Mouse (Mus musculus) cerebellum, adult 2 months (tissue): Measurements from ENCODE around the gene Tmem29. TPM values are rescaled to one million over a fixed set of nuclear protein-coding genes. Genes with fewer than 3 reads are reported as not detected.

ENCODE experiments used
- DNase-seq, 2 experiments: peaks; one replicate each; pipeline ENCODE4 v3.0.0; 2021
- H3K27ac ChIP-seq: fragments of 200-500 bp; 2 replicates; pipeline ENCODE4 v1.5.1; 2012; ENCODE audit warnings: low read length, control low read depth, inconsistent platforms; ENCODE audit not compliant: insufficient read depth
- H3K27me3 ChIP-seq: fragments of 200-500 bp; 2 replicates; pipeline ENCODE4 v1.6.1; 2012; ENCODE audit warnings: inconsistent platforms, mild to moderate bottlenecking, low read length, moderate library complexity; ENCODE audit not compliant: control insufficient read depth, insufficient read depth
- H3K4me1 ChIP-seq: fragments of 200-500 bp; 2 replicates; pipeline ENCODE4 v1.6.1; 2011; ENCODE audit warnings: low read length; ENCODE audit not compliant: control insufficient read depth, insufficient read depth
- H3K4me3 ChIP-seq: fragments of 200-500 bp; replicated peaks from 2 replicates; pipeline ENCODE3; 2011; ENCODE audit warnings: mild to moderate bottlenecking, low read depth, low read length, control low read depth; ENCODE audit not compliant: insufficient read depth
- CTCF ChIP-seq: fragments of 200-500 bp; IDR thresholded peaks from 2 replicates; pipeline ENCODE4 v1.5.1; 2011; ENCODE audit warnings: low read depth, mild to moderate bottlenecking, control low read depth, low read length, moderate library complexity, borderline replicate concordance; ENCODE audit not compliant: insufficient read depth
- POLR2A ChIP-seq: fragments of 200-500 bp; IDR thresholded peaks from 2 replicates; pipeline ENCODE4 v1.6.1; 2011; ENCODE audit warnings: low read length, control low read depth, borderline replicate concordance; ENCODE audit not compliant: insufficient read depth
- WGBS: fragments of 180-500 bp; shearing (Covaris S2); methylation state at CpG from one replicate; pipeline ENCODE4 v1.1.7; 2018; 5-methylcytosine and 5-hydroxymethylcytosine counted together
- polyA plus RNA-seq: library from polyadenylated mRNA; depleted of rRNA; stranded (reverse); fragments of >200 nt; gene quantifications from 2 replicates; pipeline ENCODE4 v1.2.3, GENCODE M21; 2012; rRNA removed

Tmem29 gene
- polyA plus RNA-seq, 1 experiment = 34.2 TPM

DNA sequence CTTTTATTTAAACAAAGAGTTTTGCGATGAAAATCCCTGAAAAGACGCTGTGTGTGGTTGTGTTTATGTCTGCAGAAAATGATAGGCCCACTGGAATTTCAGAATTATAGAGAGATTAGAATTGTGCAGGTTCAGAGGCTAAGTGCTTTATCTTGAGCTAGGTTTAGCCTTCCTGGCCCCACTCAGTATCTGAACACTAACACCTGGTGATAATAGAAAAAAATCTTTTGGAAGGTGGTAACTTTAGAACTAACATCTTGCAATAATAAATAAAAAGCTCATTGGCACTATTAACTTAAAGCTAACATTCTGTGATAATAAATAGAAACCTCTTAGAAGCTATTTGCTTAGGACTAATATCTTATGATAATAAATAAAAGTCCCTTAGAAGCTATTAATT is 1.2 kb upstream of the Tmem29 start:
- WGBS = 56% methylated on average over 2 of the region's 2 CpGs
- no peak for TF ChIP-seq POLR2A
- no peak for TF ChIP-seq CTCF
- no peaks in the 10 kb centered on the region for H3K27me3 ChIP-seq
- DNase-seq = no peak
- no peak overlapping the region for H3K4me3 ChIP-seq
- H3K4me1 ChIP-seq = peaks cover 2% of the 10 kb centered on the region; the same call in 1 of the 2 replicates
- H3K27ac ChIP-seq = no peak overlapping the region

DNA sequence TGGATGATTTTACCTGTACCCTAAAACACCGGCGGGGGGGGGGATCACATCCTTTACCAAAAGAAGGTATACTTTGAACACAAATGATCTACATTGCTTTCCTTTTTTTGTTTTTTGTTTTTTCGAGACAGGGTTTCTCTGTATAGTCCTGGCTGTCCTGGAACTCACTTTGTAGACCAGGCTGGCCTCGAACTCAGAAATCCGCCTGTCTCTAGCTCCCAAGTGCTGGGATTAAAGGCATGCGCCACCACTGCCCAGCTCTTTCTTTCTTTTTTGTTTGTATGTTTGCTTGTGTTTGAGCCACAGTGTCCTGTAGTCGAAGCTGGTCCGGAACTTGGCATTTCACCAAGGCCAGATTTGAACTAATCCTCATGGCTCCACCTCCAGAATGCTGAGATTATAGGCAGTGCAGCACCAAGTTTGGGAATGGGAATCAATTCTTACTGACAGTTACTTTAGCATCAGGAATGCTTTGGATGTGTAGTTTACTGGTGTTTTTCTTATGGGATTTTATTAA is 515 bp upstream of the Tmem29 start:
- no peaks in the 10 kb centered on the region for H3K27me3 ChIP-seq
- DNase-seq = peak; percentile 37 to 47
- H3K4me3 ChIP-seq = peak overlapping the region; percentile 57
- TF ChIP-seq POLR2A (no peak), CTCF (no peak)
- H3K4me1 ChIP-seq = peaks cover 2% of the 10 kb centered on the region; the same call in 1 of the 2 replicates
- H3K27ac ChIP-seq = no peak overlapping the region
- 11% methylated on average over 8 of the region's 8 CpGs for WGBS

GRCm38 (mm10) chrX:150458136-150458535 is 818 bp downstream of the Tmem29 start:
- 25% methylated on average over 3 of the region's 3 CpGs for WGBS
- Histone ChIP-seq H3K27ac (peak overlapping the region; percentile 72; the same call in 1 of the 2 replicates), H3K4me1 (peaks cover 2% of the 10 kb centered on the region; the same call in 1 of the 2 replicates), H3K27me3 (no peaks in the 10 kb centered on the region), H3K4me3 (peak overlapping the region; percentile 56)
- TF ChIP-seq CTCF = no peak
- TF ChIP-seq POLR2A = no peak
- DNase-seq = peak; percentile 20 to 23

- WGBS = 6% methylated on average over 18 of the region's 18 CpGs
These were observed 18.2 kb downstream of the Tmem29 start for GRCm38 (mm10) chrX:150440505-150441338.

DNA sequence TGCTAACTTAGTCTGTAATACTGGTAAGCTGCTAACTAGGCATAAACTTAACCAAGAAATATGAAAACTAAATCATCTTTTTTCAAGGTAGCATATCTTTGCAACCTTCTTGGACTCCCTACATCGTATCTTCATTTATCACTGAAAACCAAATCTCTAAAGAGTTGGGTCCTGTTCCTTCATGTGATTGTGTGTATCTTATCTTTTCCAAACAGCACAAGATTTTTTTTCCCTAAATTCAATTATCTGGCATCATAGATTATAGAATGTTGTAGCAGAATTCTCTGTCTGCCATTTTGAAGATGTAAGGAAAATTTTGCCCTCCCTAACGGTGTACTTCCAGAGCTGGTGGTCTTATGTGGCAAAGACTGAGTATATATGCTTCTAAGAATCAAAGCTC is 22.6 kb downstream of the Tmem29 start:
- no peak overlapping the region for H3K27ac ChIP-seq
- H3K27me3 ChIP-seq = no peaks in the 10 kb centered on the region
- H3K4me3 ChIP-seq = no peak overlapping the region
- no peak for TF ChIP-seq CTCF
- no peak for TF ChIP-seq POLR2A
- no peaks in the 10 kb centered on the region for H3K4me1 ChIP-seq
- no peak for DNase-seq
- 95% methylated on average over 2 of the region's 2 CpGs for WGBS

More at GRCm38 (mm10) chrX:150440505-150441338, 18.2 kb downstream of the Tmem29 start:
- Histone ChIP-seq H3K4me1 (no peaks in the 10 kb centered on the region), H3K27me3 (no peaks in the 10 kb centered on the region), H3K27ac (peak overlapping the region; percentile 8; the same call in 1 of the 2 replicates), H3K4me3 (peak overlapping the region; percentile 72)
- DNase-seq = peak; percentile 81 to 87
- TF ChIP-seq POLR2A (peak; percentile 28; the same call in 1 of the 2 replicates), CTCF (no peak)

DNA sequence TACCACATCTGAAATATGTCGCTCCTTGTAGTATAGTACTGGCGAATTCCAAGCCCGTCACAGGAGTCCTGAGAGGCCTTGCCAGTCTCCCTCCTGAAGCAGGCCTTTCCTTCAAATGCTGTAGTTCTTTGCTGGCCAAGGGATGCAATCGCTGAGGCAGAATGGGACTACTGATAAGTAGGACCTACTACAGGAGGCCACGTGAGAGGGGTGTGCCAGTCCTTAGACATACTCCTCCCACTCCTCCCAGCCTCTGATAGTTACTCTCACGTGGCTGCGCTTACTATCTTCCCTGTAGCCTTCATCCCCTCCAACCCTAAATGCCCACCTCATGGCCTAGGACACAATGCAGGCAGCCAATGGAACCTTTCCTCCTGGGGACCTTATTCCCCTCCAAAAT is 23.6 kb downstream of the Tmem29 start:
- DNase-seq = no peak
- WGBS = 85% methylated on average over 7 of the region's 7 CpGs
- Histone ChIP-seq H3K27ac (no peak overlapping the region), H3K4me3 (no peak overlapping the region), H3K27me3 (no peaks in the 10 kb centered on the region), H3K4me1 (no peaks in the 10 kb centered on the region)
- TF ChIP-seq CTCF (no peak), POLR2A (no peak)

DNA sequence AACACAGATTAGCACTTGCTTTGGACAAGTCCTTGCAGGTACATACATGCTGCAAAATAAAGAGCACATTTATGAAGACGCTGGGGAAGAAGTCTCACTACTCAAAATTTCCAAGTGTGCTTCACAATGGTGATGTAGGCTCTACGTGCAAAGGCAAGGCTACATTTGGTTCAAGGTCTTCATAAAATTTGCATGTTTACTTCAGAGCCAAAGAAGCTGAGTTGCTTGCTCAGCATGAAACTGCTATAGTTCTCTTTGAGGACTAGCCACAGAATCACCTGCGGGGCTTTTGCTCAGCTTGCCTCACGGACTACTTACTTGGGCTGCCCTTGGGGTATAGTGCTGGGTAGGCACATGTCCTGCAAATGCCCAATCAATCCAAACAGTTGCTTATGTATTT is 45.4 kb downstream of the Tmem29 start:
- H3K4me1 ChIP-seq = no peaks in the 10 kb centered on the region
- no peaks in the 10 kb centered on the region; the same call in 1 of the 2 replicates for H3K27me3 ChIP-seq
- 91% methylated on average over 4 of the region's 4 CpGs for WGBS
- TF ChIP-seq POLR2A = no peak
- TF ChIP-seq CTCF = no peak
- H3K4me3 ChIP-seq = no peak overlapping the region
- no peak overlapping the region for H3K27ac ChIP-seq
- DNase-seq = no peak

Other genes with a start within 250 kb of the Tmem29 start
- gene Alas2, start 88.2 kb upstream of the Tmem29 start, polyA plus RNA-seq = 2.8 and 6.8 TPM in 2 replicates
- gene Pfkfb1, start 129.1 kb upstream of the Tmem29 start, polyA plus RNA-seq = 1.1 and 1.6 TPM in 2 replicates
- 10.5 and 12.1 TPM in 2 replicates for gene Apex2, start 130.7 kb upstream of the Tmem29 start, polyA plus RNA-seq
- 79.9 and 82.8 TPM in 2 replicates for gene Tro, start 198.4 kb upstream of the Tmem29 start, polyA plus RNA-seq